In the genomic region with DNA sequence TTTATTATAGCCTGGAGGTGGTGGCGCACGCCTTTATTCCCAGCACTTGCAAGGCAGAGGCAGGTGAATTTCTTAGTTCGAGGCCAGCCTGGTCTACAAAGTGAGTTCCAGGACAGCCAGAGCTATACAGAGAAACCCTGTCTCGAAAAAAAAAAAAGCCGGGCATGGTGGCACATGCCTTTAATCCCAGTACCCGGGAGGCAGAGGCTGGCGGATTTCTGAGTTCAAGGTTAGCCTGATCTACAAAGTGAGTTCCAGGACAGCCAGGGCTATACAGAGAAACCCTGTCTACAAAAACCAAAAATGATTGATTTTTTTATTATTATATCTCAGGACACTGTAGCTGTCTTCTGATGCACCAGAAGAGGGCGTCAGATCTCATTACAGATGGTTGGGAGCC, we compare ENCODE assay signal across 7 mouse cellular contexts. TPM values are rescaled to one million over a fixed set of nuclear protein-coding genes. Genes with fewer than 3 reads are reported as not detected.
A peak's percentile ranks its signal among the peaks of the same experiment; 100 is the strongest.
DNase-seq lines count a peak whose midpoint lies in the region; ATAC-seq and TF ChIP-seq lines count a peak whose summit lies in the region.
"Not testable (repeated sequence)": the region's sequence is repeated elsewhere in the genome, so short reads cannot be mapped to it uniquely, and the experiment has no call there.
"Had no signal": no experiment of that assay in that cellular context is flagged by ENCODE, and none has a peak within 500 bp of the region (broad histone marks: within the 10 kb centered on the region; RNA-seq: fewer than 3 reads in every experiment).

No protein-coding gene starts in this region.

- not testable (repeated sequence) for H3K4me3 ChIP-seq in heart, adult 2 months; kidney, postnatal 0 days (replicated peaks; ENCODE audit: low read depth, low read length); liver, embryonic 11.5 days (ENCODE audit: low read depth, low read length); lung, postnatal 0 days (ENCODE audit: low read depth, low read length); midbrain, postnatal 0 days (ENCODE audit: low read depth, low read length)

- ATAC-seq in Patski; kidney, postnatal 0 days (replicated peaks; ENCODE audit: low FRiP score, low read depth); liver, embryonic 11.5 days (replicated peaks; ENCODE audit: low FRiP score); lung, postnatal 0 days; midbrain, postnatal 0 days (ENCODE audit: low FRiP score): not testable (repeated sequence)

- H3K36me3 ChIP-seq in heart, adult 2 months (ENCODE audit: control insufficient read depth, insufficient read depth, low read length): not testable (repeated sequence)
- H3K36me3 ChIP-seq in kidney, postnatal 0 days (ENCODE audit: insufficient read depth, low read length): peaks cover 25% of the 10 kb centered on the region
- peaks cover 27% of the 10 kb centered on the region for H3K36me3 ChIP-seq in liver, embryonic 11.5 days (ENCODE audit: control insufficient read depth, insufficient read depth, low read length)
- peaks cover 15% of the 10 kb centered on the region for H3K36me3 ChIP-seq in lung, postnatal 0 days (ENCODE audit: insufficient read depth, low read length)
- H3K36me3 ChIP-seq in midbrain, postnatal 0 days (ENCODE audit: insufficient read depth, low read length): peaks cover 24% of the 10 kb centered on the region; the same call in 1 of the 2 replicates

- DNase-seq in Patski (ENCODE audit: low read depth, low spot score); heart, adult 2 months; kidney, postnatal 0 days (ENCODE audit: low spot score); lung, postnatal 0 days (ENCODE audit: low spot score); midbrain, postnatal 0 days (ENCODE audit: low spot score): not testable (repeated sequence)
- DNase-seq in liver, embryonic 11.5 days (ENCODE audit: low spot score): peak; percentile 30

- H3K4me2 ChIP-seq in kidney, postnatal 0 days (ENCODE audit: low read length); liver, embryonic 11.5 days; lung, postnatal 0 days (replicated peaks; ENCODE audit: low read depth, low read length); midbrain, postnatal 0 days (ENCODE audit: low read depth, low read length, poor library complexity, severe bottlenecking): not testable (repeated sequence)

- intact Hi-C loops in heart, adult 2 months (cut with DNase I): not testable (repeated sequence)

- not testable (repeated sequence) for H3K79me2 ChIP-seq in heart, adult 2 months (replicated peaks; ENCODE audit: control insufficient read depth, insufficient read depth, low read length)

- POLR2A ChIA-PET in Patski (lab: Charles Lee): interaction anchor here (0.7 kb wide), 1 partner anchor 25 kb away, joined by 3 read pairs; no protein-coding TSS in a partner anchor

- H3K9ac ChIP-seq in heart, adult 2 months (ENCODE audit: low read depth, low read length); kidney, postnatal 0 days (ENCODE audit: low read depth, low read length); liver, embryonic 11.5 days (ENCODE audit: low read depth, low read length); lung, postnatal 0 days (replicated peaks; ENCODE audit: low read depth); midbrain, postnatal 0 days (replicated peaks; ENCODE audit: low read length, poor library complexity, severe bottlenecking): not testable (repeated sequence)

- not testable (repeated sequence) for H3K4me1 ChIP-seq in heart, adult 2 months (ENCODE audit: control insufficient read depth, insufficient read depth, low read length); kidney, postnatal 0 days (replicated peaks; ENCODE audit: insufficient read depth, low read length); liver, embryonic 11.5 days (replicated peaks; ENCODE audit: control insufficient read depth, insufficient read depth, low read length); lung, postnatal 0 days (ENCODE audit: insufficient read depth, low read depth, low read length); midbrain, postnatal 0 days (ENCODE audit: insufficient read depth, low read length)

- not testable (repeated sequence) for H3K9me3 ChIP-seq in kidney, postnatal 0 days (replicated peaks; ENCODE audit: low read length); liver, embryonic 11.5 days (ENCODE audit: control insufficient read depth, low read length); lung, postnatal 0 days (ENCODE audit: low read length); midbrain, postnatal 0 days (ENCODE audit: low read length)

- WGBS in heart, adult 2 months: 91% methylated on average over 8 of the region's 8 CpGs
- WGBS in kidney, postnatal 0 days: 88% methylated on average over 8 of the region's 8 CpGs
- WGBS in liver, embryonic 11.5 days: 87% methylated on average over 8 of the region's 8 CpGs
- WGBS in lung, postnatal 0 days: 86% methylated on average over 8 of the region's 8 CpGs
- WGBS in midbrain, postnatal 0 days: 88% methylated on average over 8 of the region's 8 CpGs

- in situ Hi-C loops in Patski (cut with MboI; ENCODE audit: low pct_unique_long_range_greater_than_20kb): not testable (repeated sequence)

- H3K27me3 ChIP-seq in Patski; heart, adult 2 months (ENCODE audit: control insufficient read depth, insufficient read depth, low read length); kidney, postnatal 0 days (ENCODE audit: insufficient read depth, low read length); liver, embryonic 11.5 days (replicated peaks; ENCODE audit: control insufficient read depth, insufficient read depth, low read length); lung, postnatal 0 days (replicated peaks; ENCODE audit: insufficient read depth, low read length); midbrain, postnatal 0 days (ENCODE audit: insufficient read depth, low read length): not testable (repeated sequence)

- peak; percentile 33 for TF ChIP-seq CTCF in Patski (IDR thresholded peaks at IDR 0.05)
- TF ChIP-seq CTCF in heart, adult 2 months (IDR thresholded peaks at IDR 0.05): peak; percentile 28
- peak; percentile 20; the same call in 1 of the 2 replicates for TF ChIP-seq CTCF in kidney, postnatal 0 days (IDR thresholded peaks at IDR 0.05; ENCODE audit: low read depth)
- TF ChIP-seq CTCF in lung, postnatal 0 days (IDR thresholded peaks at IDR 0.05): 0 out of 2 replicates have a peak, but pooled peaks have one; percentile 5
- peak; percentile 29 for TF ChIP-seq CTCF in midbrain, postnatal 0 days (IDR thresholded peaks at IDR 0.05)

- not testable (repeated sequence) for H3K27ac ChIP-seq in heart, adult 2 months; kidney, postnatal 0 days; liver, embryonic 11.5 days (ENCODE audit: low read depth, low read length); lung, postnatal 0 days (ENCODE audit: low read length); midbrain, postnatal 0 days (ENCODE audit: low read depth, low read length)

- CTCF ChIA-PET in Patski (lab: Charles Lee): not testable (repeated sequence)

- not testable (repeated sequence) for TF ChIP-seq EP300 in heart, adult 2 months (IDR thresholded peaks at IDR 0.05; ENCODE audit: insufficient read depth, low read depth, low read length); lung, postnatal 0 days (IDR thresholded peaks at IDR 0.05)

- not testable (repeated sequence) for TF ChIP-seq POLR2A in heart, adult 2 months (IDR thresholded peaks at IDR 0.05; ENCODE audit: insufficient read depth, low read depth, low read length)

RNA-seq across cellular contexts. Expression of a gene that starts 14.4 kb away (rescaled TPM):
- polyA plus RNA-seq in Patski (2021): 156 TPM
- total RNA-seq in heart, adult 2 months (2021): 10 to 100 TPM; 58.7 to 63.9 TPM
- 7.6 and 15.7 TPM in 2 replicates for polyA plus RNA-seq in heart, adult 2 months (2012; rRNA removed)
- polyA plus RNA-seq in kidney, postnatal 0 days (2015; fragmentation: Nextera tagmentation; extraction: Ambion mirVana): 445 and 447 TPM in 2 replicates
- polyA plus RNA-seq in liver, embryonic 11.5 days (2014; fragmentation: Nextera tagmentation; extraction: Ambion mirVana): 468 and 477 TPM in 2 replicates
- 233 and 240 TPM in 2 replicates for polyA plus RNA-seq in lung, postnatal 0 days (2015; fragmentation: Nextera tagmentation; extraction: Ambion mirVana)
- total RNA-seq in midbrain, postnatal 0 days (2014; rRNA removed): 129 and 138 TPM in 2 replicates
- polyA plus RNA-seq in midbrain, postnatal 0 days (2015; fragmentation: Nextera tagmentation; extraction: Ambion mirVana): 485 and 535 TPM in 2 replicates

RNA-seq across cellular contexts. Expression of a gene that starts 14.9 kb away (rescaled TPM):
- polyA plus RNA-seq in Patski (2021): 1,173 TPM
- total RNA-seq in heart, adult 2 months (2021): 100 to 1,000 TPM; 384 to 411 TPM
- polyA plus RNA-seq in heart, adult 2 months (2012; rRNA removed): 91.2 and 166 TPM in 2 replicates
- 1,374 and 1,518 TPM in 2 replicates for polyA plus RNA-seq in kidney, postnatal 0 days (2015; fragmentation: Nextera tagmentation; extraction: Ambion mirVana)
- 1,403 and 1,404 TPM in 2 replicates for polyA plus RNA-seq in liver, embryonic 11.5 days (2014; fragmentation: Nextera tagmentation; extraction: Ambion mirVana)
- polyA plus RNA-seq in lung, postnatal 0 days (2015; fragmentation: Nextera tagmentation; extraction: Ambion mirVana): 613 and 721 TPM in 2 replicates
- 199 and 287 TPM in 2 replicates for total RNA-seq in midbrain, postnatal 0 days (2014; rRNA removed)
- 659 and 746 TPM in 2 replicates for polyA plus RNA-seq in midbrain, postnatal 0 days (2015; fragmentation: Nextera tagmentation; extraction: Ambion mirVana)

RNA-seq across cellular contexts. Expression of a gene that starts 39.1 kb away (rescaled TPM):
- 15.8 TPM for polyA plus RNA-seq in Patski (2021)
- 10 to 100 TPM; 10.8 to 11.4 TPM for total RNA-seq in heart, adult 2 months (2021)
- 3.9 and 6.5 TPM in 2 replicates for polyA plus RNA-seq in heart, adult 2 months (2012; rRNA removed)
- 15.0 and 15.6 TPM in 2 replicates for polyA plus RNA-seq in kidney, postnatal 0 days (2015; fragmentation: Nextera tagmentation; extraction: Ambion mirVana)
- 8.5 and 11.1 TPM in 2 replicates for polyA plus RNA-seq in liver, embryonic 11.5 days (2014; fragmentation: Nextera tagmentation; extraction: Ambion mirVana)
- polyA plus RNA-seq in lung, postnatal 0 days (2015; fragmentation: Nextera tagmentation; extraction: Ambion mirVana): 11.8 and 14.3 TPM in 2 replicates
- 47.7 and 55.4 TPM in 2 replicates for total RNA-seq in midbrain, postnatal 0 days (2014; rRNA removed)
- polyA plus RNA-seq in midbrain, postnatal 0 days (2015; fragmentation: Nextera tagmentation; extraction: Ambion mirVana): 67.4 and 70.4 TPM in 2 replicates

RNA-seq across cellular contexts. Expression of a gene that starts 52.1 kb away (rescaled TPM):
- 0.95 TPM for polyA plus RNA-seq in Patski (2021)
- total RNA-seq in heart, adult 2 months (2021): under 1 TPM; 0.16 to 0.18 TPM
- polyA plus RNA-seq in heart, adult 2 months (2012; rRNA removed): 0.20 TPM in 2 replicates
- 4.0 and 5.0 TPM in 2 replicates for polyA plus RNA-seq in kidney, postnatal 0 days (2015; fragmentation: Nextera tagmentation; extraction: Ambion mirVana)
- 0.36 and 0.99 TPM in 2 replicates for polyA plus RNA-seq in liver, embryonic 11.5 days (2014; fragmentation: Nextera tagmentation; extraction: Ambion mirVana)
- 2.9 and 3.0 TPM in 2 replicates for polyA plus RNA-seq in lung, postnatal 0 days (2015; fragmentation: Nextera tagmentation; extraction: Ambion mirVana)
- 12.6 and 12.7 TPM in 2 replicates for total RNA-seq in midbrain, postnatal 0 days (2014; rRNA removed)
- 7.3 and 8.3 TPM in 2 replicates for polyA plus RNA-seq in midbrain, postnatal 0 days (2015; fragmentation: Nextera tagmentation; extraction: Ambion mirVana)
- total RNA-seq: gastrocnemius, adult 2 months had no signal
